Mouse (Mus musculus) ovary, postnatal 14 days (tissue): ENCODE results near the gene Cd200r4.

Experiments
- DNase-seq: peaks from one replicate; pipeline ENCODE4 v3.0.0; 2022; ENCODE audit warnings: low spot score

Gene Cd200r4

GRCm38 (mm10) chr16:44876625-44877024, 65.1 kb downstream of the Cd200r4 start:
- DNase-seq: no peak

DNA sequence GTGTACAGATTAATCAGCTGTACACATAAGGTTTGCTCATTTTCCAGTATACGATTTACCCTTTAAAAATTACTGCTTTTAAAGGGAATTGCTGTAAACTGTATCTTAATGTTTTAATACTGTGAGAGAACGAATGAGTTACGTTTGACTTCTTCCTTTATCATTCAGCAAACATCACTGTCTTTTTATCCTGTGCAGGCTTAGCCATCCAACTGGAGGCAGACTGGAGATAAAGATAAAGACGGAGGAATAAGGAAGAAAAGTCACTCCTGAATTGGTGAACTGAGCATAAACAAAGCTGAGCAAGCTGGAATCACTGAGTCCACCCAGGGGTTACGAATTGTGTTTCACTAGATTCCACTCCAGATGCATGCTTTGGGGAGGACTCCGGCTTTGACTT, 66.1 kb downstream of the Cd200r4 start:
- no peak for DNase-seq
